In genomic region chr13:53001511-53001935, GRCm38 (mm10) we compare ENCODE assay signal across 11 mouse cellular contexts. TPM values are rescaled to one million over a fixed set of nuclear protein-coding genes. Genes with fewer than 3 reads are reported as not detected.
DNase-seq lines count a peak whose midpoint lies in the region; ATAC-seq and TF ChIP-seq lines count a peak whose summit lies in the region.
"Had no signal": no experiment of that assay in that cellular context is flagged by ENCODE, and none has a peak within 500 bp of the region (broad histone marks: within the 10 kb centered on the region; RNA-seq: fewer than 3 reads in every experiment).

No protein-coding gene starts in this region.

- dilution Hi-C loops in CH12.LX (cut with MboI; ENCODE audit: extremely low pct_ligation_motif_present, extremely low pct_unique_long_range_greater_than_20kb, low sequenced_read_pairs): no loop called here

- H3K4me2 ChIP-seq in heart, postnatal 0 days (ENCODE audit: low read depth, low read length): no peak overlapping the region
- no peak overlapping the region for H3K4me2 ChIP-seq in heart, embryonic 12.5 days
- H3K4me2 ChIP-seq in CH12.LX (ENCODE audit: insufficient read depth, low read depth, poor library complexity, severe bottlenecking): no peak overlapping the region
- H3K4me2 ChIP-seq: intestine, embryonic 15.5 days had no signal

- in situ Hi-C loops in CH12.LX (cut with MboI; ENCODE audit: low pct_ligation_motif_present, low pct_unique_long_range_greater_than_20kb, low sequenced_read_pairs): no loop called here

- WGBS in heart, postnatal 0 days: 64% methylated on average over 2 of the region's 2 CpGs
- WGBS in heart, embryonic 12.5 days: 69% methylated on average over 2 of the region's 2 CpGs

- TF ChIP-seq RAD21 in CH12.LX (IDR thresholded peaks at IDR 0.05; ENCODE audit: low read depth, low read length): no peak

- no peaks in the 10 kb centered on the region for H3K9me3 ChIP-seq in heart, postnatal 0 days (replicated peaks; ENCODE audit: control insufficient read depth, low read length)
- H3K9me3 ChIP-seq in heart, embryonic 12.5 days (replicated peaks): no peaks in the 10 kb centered on the region
- no peaks in the 10 kb centered on the region for H3K9me3 ChIP-seq in CH12.LX (replicated peaks; ENCODE audit: low read length)
- H3K9me3 ChIP-seq in megakaryocyte, embryonic 14.5 days: no peaks in the 10 kb centered on the region
- H3K9me3 ChIP-seq: intestine, embryonic 15.5 days had no signal

- ATAC-seq in heart, postnatal 0 days (ENCODE audit: insufficient read depth, low read depth): peak; percentile 61
- no peak for ATAC-seq in heart, embryonic 12.5 days (ENCODE audit: insufficient number of reproducible peaks, low FRiP score)
- ATAC-seq in common myeloid progenitor, adult 5-6 weeks (replicated peaks; ENCODE audit: low read depth, poor library complexity, severe bottlenecking): peak; percentile 74
- ATAC-seq: intestine, embryonic 15.5 days had no signal

- H3K9ac ChIP-seq in heart, postnatal 0 days (replicated peaks; ENCODE audit: low read depth, low read length): no peak overlapping the region
- no peak overlapping the region for H3K9ac ChIP-seq in heart, embryonic 12.5 days
- H3K9ac ChIP-seq in CH12.LX (ENCODE audit: insufficient read depth, low read depth): no peak overlapping the region
- H3K9ac ChIP-seq: intestine, embryonic 15.5 days had no signal

- intact Hi-C loops in left cerebral cortex, postnatal 25 days (cut with DNase I): no loop called here

- TF ChIP-seq EP300 in heart, postnatal 0 days (IDR thresholded peaks at IDR 0.05; ENCODE audit: low read depth): no peak
- no peak for TF ChIP-seq EP300 in CH12.LX (IDR thresholded peaks at IDR 0.05; ENCODE audit: low read length)

- TF ChIP-seq CTCF in heart, postnatal 0 days (IDR thresholded peaks at IDR 0.05; ENCODE audit: low read depth): no peak
- no peak for TF ChIP-seq CTCF in CH12.LX (conservative IDR thresholded peaks at IDR 0.05 in 1 of 2, IDR thresholded peaks at IDR 0.05 in 1 of 2; ENCODE audit: low read depth in 2 of 2, low read length in 2 of 2)

- DNase-seq in heart, postnatal 0 days (ENCODE audit: low spot score): no peak
- DNase-seq in CH12.LX (ENCODE audit: extremely low read depth): no peak
- DNase-seq in cerebellum, postnatal 25 days: no peak
- DNase-seq in right cerebral cortex, adult 2 months (ENCODE audit: low spot score in 2 of 2): no peak
- no peak for DNase-seq in left cerebral cortex, postnatal 25 days (ENCODE audit: low spot score in 2 of 2)
- DNase-seq: cerebellum, postnatal 10 days had no signal

- H3K27me3 ChIP-seq in heart, postnatal 0 days (ENCODE audit: control insufficient read depth, insufficient read depth, low read length): no peaks in the 10 kb centered on the region
- H3K27me3 ChIP-seq in heart, embryonic 12.5 days (replicated peaks): 0 out of 2 replicates have a peak, but pooled peaks cover 3% of the 10 kb centered on the region
- H3K27me3 ChIP-seq in CH12.LX (replicated peaks): no peaks in the 10 kb centered on the region
- peaks cover 3% of the 10 kb centered on the region for H3K27me3 ChIP-seq in megakaryocyte, embryonic 14.5 days (replicated peaks)
- H3K27me3 ChIP-seq: intestine, embryonic 15.5 days had no signal

- no peak for TF ChIP-seq POLR2A in CH12.LX (IDR thresholded peaks at IDR 0.05; ENCODE audit: low read depth, low read length)

- H3K27ac ChIP-seq in heart, postnatal 0 days (ENCODE audit: low read depth): no peak overlapping the region
- no peak overlapping the region for H3K27ac ChIP-seq in heart, embryonic 12.5 days (ENCODE audit: poor library complexity, severe bottlenecking)
- no peak overlapping the region for H3K27ac ChIP-seq in CH12.LX (ENCODE audit: insufficient read depth, low read depth)
- H3K27ac ChIP-seq: intestine, embryonic 15.5 days had no signal

- no peaks in the 10 kb centered on the region for H3K79me2 ChIP-seq in CH12.LX (replicated peaks; ENCODE audit: control insufficient read depth, extremely low read depth, insufficient read depth, poor library complexity, severe bottlenecking)

- no peaks in the 10 kb centered on the region; the same call in 1 of the 2 replicates for H3K4me1 ChIP-seq in heart, postnatal 0 days (ENCODE audit: control insufficient read depth, insufficient read depth)
- peaks cover 3% of the 10 kb centered on the region for H3K4me1 ChIP-seq in heart, embryonic 12.5 days (replicated peaks)
- peaks cover 20 to 37% of the 10 kb centered on the region in 2 experiments for H3K4me1 ChIP-seq in CH12.LX (ENCODE audit: control insufficient read depth in 1 of 2, insufficient read depth in 2 of 2)
- H3K4me1 ChIP-seq in megakaryocyte, embryonic 14.5 days: peaks cover 69% of the 10 kb centered on the region
- H3K4me1 ChIP-seq: intestine, embryonic 15.5 days had no signal

- H3K4me3 ChIP-seq in heart, postnatal 0 days (ENCODE audit: low read depth, low read length): no peak overlapping the region
- no peak overlapping the region for H3K4me3 ChIP-seq in heart, embryonic 12.5 days
- no peak overlapping the region for H3K4me3 ChIP-seq in CH12.LX (replicated peaks in 1 of 3; ENCODE audit: low read depth in 2 of 3, low read length in 2 of 3, poor library complexity in 1 of 3)
- H3K4me3 ChIP-seq in megakaryocyte, embryonic 14.5 days (replicated peaks): peak overlapping the region; percentile 21
- H3K4me3 ChIP-seq: erythroblast, embryonic 14.5 days; intestine, embryonic 15.5 days had no signal

- H3K36me3 ChIP-seq in heart, postnatal 0 days (replicated peaks; ENCODE audit: control insufficient read depth, insufficient read depth, low read length): no peaks in the 10 kb centered on the region
- H3K36me3 ChIP-seq in heart, embryonic 12.5 days: no peaks in the 10 kb centered on the region
- no peaks in the 10 kb centered on the region for H3K36me3 ChIP-seq in CH12.LX (replicated peaks in 1 of 2; ENCODE audit: control insufficient read depth in 1 of 2, insufficient read depth in 1 of 2, low read length in 1 of 2)
- no peaks in the 10 kb centered on the region for H3K36me3 ChIP-seq in megakaryocyte, embryonic 14.5 days (replicated peaks; ENCODE audit: low read length)
- H3K36me3 ChIP-seq: intestine, embryonic 15.5 days had no signal

TF ChIP-seq in CH12.LX, 34 proteins besides CTCF, POLR2A, EP300 and RAD21:
- peak; percentile 37; the same call in 1 of the 2 replicates for TF ChIP-seq JUN (IDR thresholded peaks at IDR 0.05; ENCODE audit: insufficient read depth, low read depth, low read length)
- no peak for TF ChIP-seq E2F4 (IDR thresholded peaks at IDR 0.05; ENCODE audit: insufficient replicate concordance, low read depth, low read length)
- no peak for TF ChIP-seq MXI1 (IDR thresholded peaks at IDR 0.05; ENCODE audit: low read depth, low read length)
TF ChIP-seq in CH12.LX: peak in this region for 1.

RNA-seq across cellular contexts. Expression of gene Nfil3, which starts 20.6 kb away (rescaled TPM):
- 16.5 and 18.0 TPM in 2 replicates for total RNA-seq in heart, postnatal 0 days (2014; rRNA removed; ENCODE audit: low replicate concordance)
- polyA plus RNA-seq in heart, postnatal 0 days (2015; fragmentation: Nextera tagmentation; extraction: Ambion mirVana): 20.0 and 20.3 TPM in 2 replicates
- polyA plus RNA-seq in heart, embryonic 12.5 days (2016; fragmentation: Nextera tagmentation; extraction: Ambion mirVana): 46.3 and 50.2 TPM in 2 replicates
- total RNA-seq in CH12.LX (2012; rRNA removed) (24.4 and 30.0 TPM in 2 replicates), CH12.LX (2014; rRNA removed) (23.5 and 27.8 TPM in 2 replicates)
- 34.5 and 34.6 TPM in 2 replicates for polyA plus RNA-seq in CH12.LX (2012; ENCODE audit: insufficient read length, low read depth)
- total RNA-seq in common myeloid progenitor, adult 5-6 weeks (2017): 6.5 and 7.1 TPM in 2 replicates
- 15.6 and 17.5 TPM in 2 replicates for polyA plus RNA-seq in megakaryocyte, embryonic 14.5 days (2012; ENCODE audit: insufficient read depth, low replicate concordance)
- 10 to 100 TPM; 14.4 to 20.8 TPM for total RNA-seq in left cerebral cortex, postnatal 25 days (2021)
